Mouse (Mus musculus) adrenal gland, postnatal 36 days (tissue): Measurements from ENCODE around the gene Ltb4r1. TPM values are rescaled to one million over a fixed set of nuclear protein-coding genes. Genes with fewer than 3 reads are reported as not detected.
A peak's percentile ranks its signal among the peaks of the same experiment; 100 is the strongest.

Source experiments
- DNase-seq, 2 experiments: peaks; one replicate each; pipeline ENCODE4 v3.0.0; 2021; ENCODE audit warnings: mixed read lengths in 1 of 2
- total RNA-seq, 2 experiments: library from RNA; stranded (reverse); gene quantifications; 2 replicates each; pipeline ENCODE4 v1.2.3; 2021

Ltb4r1 gene
- total RNA-seq, 2 experiments from 2014 or later = 0.66 to 0.79 TPM

GRCm38 (mm10) chr14:55785195-55785594, 19.4 kb downstream of the Ltb4r1 start:
- no peak for DNase-seq

GRCm38 (mm10) chr14:55787731-55788130, 22.0 kb downstream of the Ltb4r1 start:
- no peak for DNase-seq

- peak; percentile 43 to 65 for DNase-seq
These were observed 22.7 kb downstream of the Ltb4r1 start, which contains the start of gene Ripk3 for GRCm38 (mm10) chr14:55788256-55789050. Gene Ripk3, minus strand, starts transcription at chr14:55788865.

GRCm38 (mm10) chr14:55793461-55793860, 27.7 kb downstream of the Ltb4r1 start:
- no peak for DNase-seq

- peak in 1 of 2 experiments; percentile 37 for DNase-seq
These were observed 28.2 kb downstream of the Ltb4r1 start for GRCm38 (mm10) chr14:55793946-55794345.

GRCm38 (mm10) chr14:55795380-55796163, 29.8 kb downstream of the Ltb4r1 start:
- DNase-seq = no peak

GRCm38 (mm10) chr14:55814885-55815284, 49.1 kb downstream of the Ltb4r1 start:
- DNase-seq = peak; percentile 82 to 86

GRCm38 (mm10) chr14:55815310-55815751, 49.6 kb downstream of the Ltb4r1 start:
- DNase-seq = peak; percentile 82 to 90

Other genes starting within 250 kb of the Ltb4r1 start
- not detected for gene Nrl, start 241.0 kb upstream of the Ltb4r1 start, total RNA-seq
- gene Pck2, start 225.7 kb upstream of the Ltb4r1 start, total RNA-seq = 10 to 100 TPM; 29.4 to 39.9 TPM
- gene Dcaf11, start 206.0 kb upstream of the Ltb4r1 start, total RNA-seq = 100 to 1,000 TPM; 110 to 139 TPM
- 1 to 10 TPM in 1 of 2 experiments, not detected in 1; 1.0 TPM for gene A730061H03Rik, start 205.6 kb upstream of the Ltb4r1 start, total RNA-seq
- 1 to 10 TPM in 1 of 2 experiments, under 1 TPM in 1; 0.63 to 1.5 TPM for gene Fitm1, start 190.3 kb upstream of the Ltb4r1 start, total RNA-seq
- gene Psme1, start 187.8 kb upstream of the Ltb4r1 start, total RNA-seq = 100 to 1,000 TPM; 203 to 361 TPM
- 10 to 100 TPM; 28.0 to 45.9 TPM for gene Emc9, start 180.7 kb upstream of the Ltb4r1 start, total RNA-seq
- gene Psme2, start 174.8 kb upstream of the Ltb4r1 start, total RNA-seq = 100 to 1,000 TPM; 311 to 396 TPM
- 10 to 100 TPM; 33.7 to 33.9 TPM for gene Rnf31, start 174.3 kb upstream of the Ltb4r1 start, total RNA-seq
- 10 to 100 TPM; 30.3 to 30.6 TPM for gene Irf9, start 162.4 kb upstream of the Ltb4r1 start, total RNA-seq
- gene Rec8, start 147.9 kb upstream of the Ltb4r1 start, total RNA-seq = 1 to 10 TPM; 5.8 to 6.6 TPM
- gene Ipo4, start 130.0 kb upstream of the Ltb4r1 start, total RNA-seq = 100 to 1,000 TPM; 112 to 157 TPM
- gene Gm49378, start 128.1 kb upstream of the Ltb4r1 start, total RNA-seq = not detected
- gene Tm9sf1, start 122.2 kb upstream of the Ltb4r1 start, total RNA-seq = 10 to 100 TPM; 83.2 to 98.1 TPM
- gene Tssk4, start 115.8 kb upstream of the Ltb4r1 start, total RNA-seq = 1 to 10 TPM; 1.6 to 1.7 TPM
- gene Mdp1, start 105.5 kb upstream of the Ltb4r1 start, total RNA-seq = 10 to 100 TPM; 43.6 to 76.9 TPM
- 10 to 100 TPM; 26.6 to 28.9 TPM for gene Gmpr2, start 94.0 kb upstream of the Ltb4r1 start, total RNA-seq
- gene Nedd8, start 93.8 kb upstream of the Ltb4r1 start, total RNA-seq = 100 to 1,000 TPM; 335 to 393 TPM
- 10 to 100 TPM; 30.8 to 35.6 TPM for gene Tinf2, start 84.1 kb upstream of the Ltb4r1 start, total RNA-seq
- under 1 TPM; 0.26 TPM for gene Tgm1, start 52.0 kb upstream of the Ltb4r1 start, total RNA-seq
- gene Rabggta, start 43.7 kb upstream of the Ltb4r1 start, total RNA-seq = 10 to 100 TPM; 17.2 to 25.1 TPM
- gene Dhrs1, start 20.3 kb upstream of the Ltb4r1 start, total RNA-seq = 10 to 100 TPM; 72.7 to 73.2 TPM
- 10 to 100 TPM; 17.3 to 20.7 TPM for gene Nop9, start 20.3 kb upstream of the Ltb4r1 start, total RNA-seq
- 1 to 10 TPM in 1 of 2 experiments, under 1 TPM in 1; 0.93 to 1.3 TPM for gene Cideb, start 7.5 kb upstream of the Ltb4r1 start, total RNA-seq
- not detected for gene Ltb4r2, start 4.5 kb upstream of the Ltb4r1 start, total RNA-seq
- 10 to 100 TPM in 1 of 2 experiments, 1 to 10 TPM in 1; 6.7 to 13.8 TPM for gene Adcy4, start 18.1 kb downstream of the Ltb4r1 start, total RNA-seq
- gene Ripk3, start 22.9 kb downstream of the Ltb4r1 start, total RNA-seq = 1 to 10 TPM; 4.5 to 5.3 TPM
- 10 to 100 TPM; 19.2 to 26.0 TPM for gene Nfatc4, start 57.2 kb downstream of the Ltb4r1 start, total RNA-seq
- 10 to 100 TPM in 1 of 2 experiments, 1 to 10 TPM in 1; 9.4 to 10.7 TPM for gene Nynrin, start 88.0 kb downstream of the Ltb4r1 start, total RNA-seq
- under 1 TPM in 1 of 2 experiments, not detected in 1; 0.13 TPM for gene Cbln3, start 118.4 kb downstream of the Ltb4r1 start, total RNA-seq
- 10 to 100 TPM; 16.6 to 17.0 TPM for gene Khnyn, start 119.0 kb downstream of the Ltb4r1 start, total RNA-seq
- gene Sdr39u1, start 134.3 kb downstream of the Ltb4r1 start, total RNA-seq = 10 to 100 TPM; 51.6 to 73.8 TPM
- 1 to 10 TPM; 1.9 to 2.7 TPM for gene Cma1, start 178.7 kb downstream of the Ltb4r1 start, total RNA-seq
- not detected for gene Cma2, start 185.0 kb downstream of the Ltb4r1 start, total RNA-seq